Mouse (Mus musculus) limb, embryonic 10.5 days (tissue): ENCODE results near the gene Cryzl2. TPM values are rescaled to one million over a fixed set of nuclear protein-coding genes. Genes with fewer than 3 reads are reported as not detected.
A peak's percentile ranks its signal among the peaks of the same experiment; 100 is the strongest.

Experiments used
- DNase-seq: peaks from one replicate; pipeline ENCODE4 v3.0.0-alpha.2; 2017; ENCODE audit warnings: low spot score
- H3K27ac ChIP-seq: fragments of 300-500 bp; sonication (generic); 2 replicates; pipeline ENCODE4 v1.5.1; 2016; ENCODE audit warnings: mild to moderate bottlenecking
- H3K27me3 ChIP-seq: fragments of 300-500 bp; sonication (generic); 2 replicates; pipeline ENCODE4 v1.6.1; 2016; ENCODE audit warnings: low read depth, mild to moderate bottlenecking; ENCODE audit not compliant: poor library complexity, severe bottlenecking
- H3K36me3 ChIP-seq: fragments of 300-500 bp; sonication (generic); 2 replicates; pipeline ENCODE4 v1.6.1; 2016; ENCODE audit warnings: mild to moderate bottlenecking, moderate library complexity
- H3K4me1 ChIP-seq: fragments of 300-500 bp; sonication (generic); 2 replicates; pipeline ENCODE4 v1.6.1; 2016
- H3K4me3 ChIP-seq: fragments of 300-500 bp; sonication (generic); 2 replicates; pipeline ENCODE4 v1.5.1; 2016; ENCODE audit warnings: mild to moderate bottlenecking, moderate library complexity
- H3K9me3 ChIP-seq: fragments of 300-500 bp; sonication (generic); replicated peaks from 2 replicates; pipeline ENCODE4 v1.6.1; 2016; ENCODE audit warnings: mild to moderate bottlenecking
- WGBS: fragments of 180-500 bp; shearing (Covaris S2); methylation state at CpG from one replicate; pipeline ENCODE4 v1.1.7; 2016; 5-methylcytosine and 5-hydroxymethylcytosine counted together
- polyA plus RNA-seq: library from polyadenylated mRNA; unstranded; fragments of >200 nt; fragmentation: Nextera tagmentation; extraction: Ambion mirVana; gene quantifications from 2 replicates; pipeline ENCODE4 v1.2.1, GENCODE M21; 2016

Gene Cryzl2
- polyA plus RNA-seq, 1 experiment from 2014 or later, result 7.6 TPM

- 92% methylated on average over 4 of the region's 4 CpGs for WGBS
- H3K27ac ChIP-seq, result no peak overlapping the region
- H3K9me3 ChIP-seq, result no peaks in the 10 kb centered on the region
- no peak for DNase-seq
- H3K4me1 ChIP-seq, result no peaks in the 10 kb centered on the region
- no peaks in the 10 kb centered on the region for H3K36me3 ChIP-seq
- H3K27me3 ChIP-seq, result no peaks in the 10 kb centered on the region
- H3K4me3 ChIP-seq, result no peak overlapping the region
These were observed 30.8 kb upstream of the Cryzl2 start for GRCm38 (mm10) chr1:157427604-157428003.

GRCm38 (mm10) chr1:157428366-157428765, 30.0 kb upstream of the Cryzl2 start:
- H3K27ac ChIP-seq, result no peak overlapping the region
- H3K27me3 ChIP-seq, result no peaks in the 10 kb centered on the region
- WGBS, result 93% methylated on average over 3 of the region's 3 CpGs
- no peak for DNase-seq
- H3K4me1 ChIP-seq, result no peaks in the 10 kb centered on the region
- H3K9me3 ChIP-seq, result no peaks in the 10 kb centered on the region
- no peak overlapping the region for H3K4me3 ChIP-seq
- H3K36me3 ChIP-seq, result no peaks in the 10 kb centered on the region

- Histone ChIP-seq H3K4me3 (no peak overlapping the region), H3K4me1 (no peaks in the 10 kb centered on the region), H3K36me3 (no peaks in the 10 kb centered on the region), H3K27me3 (no peaks in the 10 kb centered on the region), H3K9me3 (no peaks in the 10 kb centered on the region), H3K27ac (no peak overlapping the region)
- DNase-seq, result no peak
- WGBS, result 56% methylated on average over 3 of the region's 3 CpGs
These were observed 25.1 kb upstream of the Cryzl2 start for GRCm38 (mm10) chr1:157433316-157433715.

DNA sequence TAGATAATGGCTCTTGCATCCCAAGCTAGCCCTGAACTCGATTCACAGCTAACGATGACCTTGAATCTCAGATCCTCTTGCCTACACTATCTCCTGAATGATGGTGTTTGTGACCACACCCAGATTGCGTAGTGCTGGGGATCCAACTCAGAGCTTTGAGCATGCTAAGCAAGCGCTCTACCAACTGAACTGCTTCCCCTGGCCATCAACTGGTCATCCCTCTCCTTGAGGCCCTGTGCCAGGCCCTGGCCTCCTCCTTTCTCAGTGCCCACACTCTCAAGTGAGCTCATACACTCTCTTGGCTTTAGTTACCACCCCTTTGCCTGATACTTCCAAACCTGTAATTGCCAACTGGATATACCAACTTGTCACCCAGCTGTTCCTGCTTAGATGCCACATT, 24.0 kb upstream of the Cryzl2 start:
- no peak overlapping the region for H3K27ac ChIP-seq
- no peaks in the 10 kb centered on the region for H3K9me3 ChIP-seq
- H3K27me3 ChIP-seq, result 0 out of 2 replicates have a peak, but pooled peaks cover 3% of the 10 kb centered on the region
- no peak overlapping the region for H3K4me3 ChIP-seq
- no peak for DNase-seq
- H3K36me3 ChIP-seq, result no peaks in the 10 kb centered on the region
- WGBS, result 86% methylated on average over 4 of the region's 4 CpGs
- H3K4me1 ChIP-seq, result peaks cover under 1% of the 10 kb centered on the region; the same call in 1 of the 2 replicates

DNA sequence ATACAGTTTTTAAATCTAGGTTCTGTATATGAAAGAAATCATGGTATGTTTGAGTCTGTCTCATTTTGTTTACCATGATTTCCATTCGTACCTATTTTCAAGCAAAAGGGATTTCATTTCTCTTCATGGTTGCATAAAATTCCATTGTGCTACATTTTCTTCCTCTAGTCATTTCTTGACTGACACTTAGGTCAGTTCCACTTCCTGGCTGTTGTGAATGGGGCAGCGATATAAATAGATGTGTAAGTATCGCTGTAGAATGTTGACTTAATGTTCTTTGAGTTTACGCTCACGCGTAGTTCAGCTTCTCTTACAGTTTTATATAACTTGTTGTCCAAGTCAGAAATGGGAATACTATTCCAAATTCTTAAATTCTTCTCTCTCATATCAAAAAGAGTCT, 22.5 kb upstream of the Cryzl2 start:
- WGBS, result 94% methylated on average over 6 of the region's 6 CpGs
- DNase-seq, result no peak
- Histone ChIP-seq H3K4me3 (no peak overlapping the region), H3K27me3 (peaks cover 14% of the 10 kb centered on the region; the same call in 1 of the 2 replicates), H3K9me3 (no peaks in the 10 kb centered on the region), H3K36me3 (no peaks in the 10 kb centered on the region), H3K27ac (no peak overlapping the region), H3K4me1 (peaks cover 10% of the 10 kb centered on the region; the same call in 1 of the 2 replicates)

- no peak for DNase-seq
- WGBS, result 84% methylated on average over 2 of the region's 2 CpGs
- H3K4me3 ChIP-seq, result no peak overlapping the region
- no peaks in the 10 kb centered on the region for H3K36me3 ChIP-seq
- peaks cover 14% of the 10 kb centered on the region; the same call in 1 of the 2 replicates for H3K27me3 ChIP-seq
- no peaks in the 10 kb centered on the region for H3K9me3 ChIP-seq
- H3K4me1 ChIP-seq, result peaks cover 17% of the 10 kb centered on the region
- no peak overlapping the region for H3K27ac ChIP-seq
These were observed 20.1 kb upstream of the Cryzl2 start for GRCm38 (mm10) chr1:157438290-157438689.

GRCm38 (mm10) chr1:157439101-157439500, 19.3 kb upstream of the Cryzl2 start:
- Histone ChIP-seq H3K9me3 (no peaks in the 10 kb centered on the region), H3K27me3 (peaks cover 14% of the 10 kb centered on the region; the same call in 1 of the 2 replicates), H3K27ac (no peak overlapping the region), H3K4me1 (peaks cover 25% of the 10 kb centered on the region), H3K36me3 (no peaks in the 10 kb centered on the region), H3K4me3 (no peak overlapping the region)
- DNase-seq, result no peak
- WGBS, result 89% methylated on average over 4 of the region's 4 CpGs

DNA sequence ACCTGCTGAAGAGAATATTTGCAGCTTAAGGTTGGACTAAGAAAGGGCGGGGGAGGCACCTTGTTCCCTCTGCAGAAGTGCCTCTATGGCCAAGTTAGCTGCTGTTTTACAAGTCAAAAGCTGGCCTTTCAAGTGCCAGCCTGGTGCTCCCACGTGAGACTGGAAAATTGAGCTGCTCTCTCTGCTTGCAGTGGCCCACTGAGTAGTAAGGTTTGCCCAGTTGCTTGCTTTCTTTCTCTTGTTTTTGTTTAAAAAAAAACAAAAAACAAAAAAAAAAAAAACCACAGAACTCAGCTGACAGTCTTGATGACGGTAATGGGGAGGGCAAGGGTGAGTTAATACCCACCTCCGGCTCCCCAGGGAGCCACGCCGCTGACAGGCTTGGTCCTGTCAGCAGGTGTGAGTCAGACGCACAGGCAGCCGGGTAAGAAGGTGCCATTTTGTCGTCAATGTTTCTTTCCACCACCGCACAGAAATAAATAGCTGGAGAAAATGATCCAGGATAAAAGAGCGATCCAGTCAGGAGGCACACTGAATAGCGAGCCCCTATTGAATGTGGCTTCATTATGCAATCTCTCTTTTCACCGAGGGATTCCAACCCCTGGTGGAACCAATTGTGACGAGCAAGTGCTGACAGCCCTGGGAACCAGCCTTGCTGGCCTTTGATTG, 18.3 kb upstream of the Cryzl2 start:
- DNase-seq, result peak; percentile 37
- no peak overlapping the region for H3K27ac ChIP-seq
- H3K4me1 ChIP-seq, result peaks cover 34% of the 10 kb centered on the region
- peak overlapping the region; percentile 20; the same call in 1 of the 2 replicates for H3K4me3 ChIP-seq
- 4% methylated on average over 14 of the region's 14 CpGs for WGBS
- H3K36me3 ChIP-seq, result no peaks in the 10 kb centered on the region
- H3K9me3 ChIP-seq, result no peaks in the 10 kb centered on the region
- H3K27me3 ChIP-seq, result peaks cover 14% of the 10 kb centered on the region; the same call in 1 of the 2 replicates

- Histone ChIP-seq H3K27me3 (peaks cover 23% of the 10 kb centered on the region; the same call in 1 of the 2 replicates), H3K4me3 (no peak overlapping the region), H3K9me3 (no peaks in the 10 kb centered on the region), H3K36me3 (no peaks in the 10 kb centered on the region), H3K4me1 (peaks cover 52% of the 10 kb centered on the region), H3K27ac (peak overlapping the region; percentile 73)
- peak; percentile 35 for DNase-seq
- WGBS, result 28% methylated on average over 14 of the region's 14 CpGs
These were observed 15.2 kb upstream of the Cryzl2 start for GRCm38 (mm10) chr1:157443026-157443722.

DNA sequence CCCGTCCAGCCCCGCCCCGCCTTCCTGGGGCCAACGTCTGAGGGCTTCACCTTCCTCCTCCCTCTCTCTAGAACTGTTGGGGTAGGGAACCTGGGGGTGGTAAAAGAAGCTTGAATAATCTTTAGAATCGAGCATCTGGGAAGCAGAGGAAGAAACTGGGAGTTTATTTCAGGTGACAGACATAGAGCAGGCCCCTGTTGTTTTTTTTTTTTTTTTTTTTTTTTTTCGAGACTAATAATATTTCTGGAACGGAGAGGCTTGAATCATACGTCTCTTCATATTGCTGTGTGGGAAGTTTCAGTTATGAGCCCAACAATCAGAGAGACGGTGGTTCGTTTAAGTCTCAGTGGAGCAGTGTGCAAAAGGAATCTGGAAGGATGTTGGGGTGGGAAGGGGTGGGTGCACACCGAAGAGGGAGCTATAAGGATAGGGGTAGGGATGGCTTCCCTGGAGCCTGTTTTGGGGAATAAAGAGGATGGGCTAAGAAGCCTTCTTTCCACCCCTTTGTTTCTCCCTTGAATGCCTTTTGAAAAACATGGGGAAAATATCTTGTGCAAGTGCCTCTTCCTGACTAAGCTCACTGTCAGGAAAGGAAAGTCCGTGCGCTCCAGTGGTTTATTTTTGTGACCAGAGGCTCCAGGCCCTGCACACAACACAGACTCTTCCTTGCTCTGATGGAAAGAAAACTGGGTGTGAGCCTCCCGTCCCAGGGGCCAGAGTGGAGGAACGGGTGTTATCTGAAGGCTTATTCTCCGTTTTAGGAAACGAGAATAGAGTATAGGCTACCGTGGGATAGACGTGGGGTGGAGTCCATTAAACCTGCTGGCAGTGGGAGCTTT, 14.4 kb upstream of the Cryzl2 start:
- H3K4me1 ChIP-seq, result peaks cover 58% of the 10 kb centered on the region
- DNase-seq, result no peak

GRCm38 (mm10) chr1:157444632-157445300, 13.6 kb upstream of the Cryzl2 start:
- Histone ChIP-seq H3K4me1 (peaks cover 60% of the 10 kb centered on the region), H3K9me3 (no peaks in the 10 kb centered on the region), H3K36me3 (no peaks in the 10 kb centered on the region), H3K27me3 (peaks cover 23% of the 10 kb centered on the region; the same call in 1 of the 2 replicates), H3K4me3 (no peak overlapping the region), H3K27ac (no peak overlapping the region)
- DNase-seq, result peak; percentile 33
- WGBS, result 65% methylated on average over 13 of the region's 13 CpGs

More for the DNA sequence above, 14.4 kb upstream of the Cryzl2 start:
- peak overlapping the region; percentile 73 for H3K27ac ChIP-seq
- peaks cover 23% of the 10 kb centered on the region; the same call in 1 of the 2 replicates for H3K27me3 ChIP-seq
- 44% methylated on average over 19 of the region's 19 CpGs for WGBS
- H3K36me3 ChIP-seq, result no peaks in the 10 kb centered on the region
- no peak overlapping the region for H3K4me3 ChIP-seq
- no peaks in the 10 kb centered on the region for H3K9me3 ChIP-seq

GRCm38 (mm10) chr1:157445398-157445910, 12.9 kb upstream of the Cryzl2 start:
- no peak for DNase-seq
- Histone ChIP-seq H3K4me1 (peaks cover 61% of the 10 kb centered on the region), H3K9me3 (no peaks in the 10 kb centered on the region), H3K4me3 (no peak overlapping the region), H3K36me3 (no peaks in the 10 kb centered on the region), H3K27ac (no peak overlapping the region), H3K27me3 (peaks cover 20% of the 10 kb centered on the region; the same call in 1 of the 2 replicates)
- WGBS, result 96% methylated on average over 6 of the region's 6 CpGs
